Mouse (Mus musculus) thymus, postnatal 14 days (tissue): ENCODE data around the gene Tubb4b.

Experiments
- DNase-seq: peaks from one replicate; pipeline ENCODE4 v3.0.0; 2021

Gene Tubb4b

DNA sequence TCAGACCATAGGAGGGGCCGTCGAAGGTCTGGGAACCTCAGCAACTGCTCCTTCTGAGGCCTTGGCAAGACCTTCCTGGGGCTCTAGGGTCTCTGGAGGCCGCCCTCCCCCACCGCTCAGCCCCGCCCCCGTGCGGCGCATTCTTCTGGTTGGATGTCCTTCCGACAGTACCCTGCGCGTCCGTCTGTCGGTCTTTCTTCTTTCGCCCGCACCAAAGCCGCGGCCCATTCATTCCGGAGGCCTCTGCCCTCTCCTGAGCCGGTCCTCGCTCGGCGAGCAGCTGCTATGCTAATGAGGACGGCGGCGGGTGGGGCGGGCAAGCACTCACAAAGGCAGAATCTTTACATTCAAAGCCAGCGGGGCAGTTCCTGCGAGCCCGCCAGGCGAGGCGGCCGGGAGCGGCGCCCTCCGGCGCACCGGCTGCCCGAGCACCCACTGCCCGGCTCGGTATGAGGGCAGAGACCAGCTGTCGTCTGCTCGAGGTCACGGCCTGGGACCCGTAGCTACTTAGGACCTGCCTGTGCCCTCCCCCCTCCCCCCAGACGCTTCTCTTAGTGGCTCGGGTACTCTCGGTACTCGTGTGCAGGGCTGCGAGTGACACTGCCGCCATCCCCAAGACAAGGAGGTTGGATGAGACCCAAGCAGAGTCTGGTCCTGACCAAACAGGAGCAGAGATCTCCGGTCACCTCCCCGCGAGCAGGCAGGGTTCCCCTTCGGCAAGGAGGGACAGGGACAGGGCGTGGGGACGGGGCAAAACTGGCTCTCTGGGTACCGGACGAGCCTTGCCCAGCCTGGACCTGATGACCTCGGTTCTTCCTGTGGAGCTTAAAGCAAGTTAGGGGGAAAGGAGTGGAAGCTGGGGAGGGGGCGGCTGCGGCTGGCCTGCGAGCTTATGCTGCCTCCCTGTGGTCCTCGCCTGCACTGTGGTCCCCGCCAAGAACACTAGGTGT, 38.6 kb downstream of the Tubb4b start:
- DNase-seq: peak; percentile 72

DNA sequence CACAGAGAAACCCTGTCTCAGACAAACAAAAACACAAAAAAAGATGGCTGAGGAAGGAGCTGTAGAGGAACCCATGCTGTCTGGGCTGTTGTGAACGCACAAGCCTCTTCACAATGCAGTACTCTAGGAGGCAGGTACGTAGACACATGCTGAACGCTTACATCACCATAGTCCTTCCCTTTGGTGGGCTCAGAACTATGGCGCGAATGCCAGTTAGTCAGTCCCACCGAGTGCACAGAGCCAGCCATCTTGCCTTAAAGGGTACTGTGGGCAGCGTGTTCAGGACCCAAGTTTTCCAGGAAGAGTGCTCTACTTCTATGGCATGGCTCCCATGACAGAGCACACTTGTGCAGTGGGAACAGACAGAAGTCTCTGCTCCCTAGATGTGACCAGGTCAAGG, 40.0 kb downstream of the Tubb4b start:
- no peak for DNase-seq

DNA sequence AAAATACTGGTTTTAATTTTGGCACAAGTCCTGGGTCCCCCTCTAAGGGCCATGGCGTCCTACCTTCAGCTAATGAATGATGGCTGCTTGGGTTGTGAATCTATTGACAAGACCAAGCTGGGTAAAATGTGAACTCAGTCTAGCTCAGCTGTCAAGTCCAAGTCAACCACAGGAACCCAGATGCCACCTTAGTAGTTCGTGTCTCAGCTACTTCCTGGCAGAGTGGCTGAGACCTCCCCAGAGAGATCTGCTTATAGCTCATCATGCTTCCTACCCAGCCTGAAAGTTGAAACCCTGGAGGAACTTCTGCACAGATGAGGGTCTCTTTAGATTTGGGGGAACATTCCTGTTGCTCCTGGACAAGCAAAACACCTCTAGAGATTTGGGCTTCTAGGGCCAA, 41.2 kb downstream of the Tubb4b start:
- DNase-seq: peak; percentile 43

DNA sequence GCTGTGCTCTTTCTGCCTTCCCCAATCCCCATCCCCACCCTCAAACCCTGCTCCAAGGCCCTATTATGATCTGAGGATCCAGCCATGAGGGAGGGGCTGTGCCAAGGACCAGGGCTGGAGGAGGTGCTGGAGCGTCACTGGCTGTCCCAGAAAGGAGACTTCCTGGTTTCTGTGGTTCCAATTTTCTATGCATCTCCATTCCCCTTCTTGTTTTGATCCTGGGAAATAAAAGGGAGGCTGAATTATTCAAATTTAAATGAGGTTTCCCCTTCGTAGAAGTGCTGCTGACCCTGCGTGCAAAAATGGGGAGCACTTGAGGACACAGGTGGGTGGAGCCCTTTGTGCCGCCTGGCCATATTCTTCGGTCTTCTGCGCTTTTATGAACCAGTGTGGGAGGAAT, 41.8 kb downstream of the Tubb4b start:
- DNase-seq: no peak

DNA sequence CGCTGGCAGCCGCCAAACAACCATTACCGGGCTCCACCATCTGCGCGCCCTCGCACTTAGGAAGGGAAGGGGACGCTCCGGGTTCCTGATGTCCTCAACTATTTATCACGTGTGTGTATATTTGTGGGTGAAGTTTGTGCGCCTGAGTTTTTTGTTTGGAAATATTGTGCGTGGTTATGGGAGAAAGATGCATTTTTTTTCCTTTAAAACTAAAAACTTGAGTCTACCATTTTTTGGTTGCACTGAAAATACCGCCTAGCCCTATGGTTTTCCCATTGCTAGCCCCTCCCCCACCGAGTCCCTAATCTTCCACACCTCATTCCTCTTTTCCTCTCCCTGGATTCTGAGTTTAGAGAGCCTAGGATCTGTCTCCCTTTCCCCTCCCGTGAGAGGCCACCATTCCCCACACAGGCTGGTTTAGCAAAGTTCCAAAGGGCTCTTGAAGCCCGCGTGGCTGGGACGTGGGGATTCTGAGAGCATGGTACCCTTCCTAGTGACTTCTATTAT, 42.6 kb downstream of the Tubb4b start:
- peak; percentile 19 for DNase-seq

DNA sequence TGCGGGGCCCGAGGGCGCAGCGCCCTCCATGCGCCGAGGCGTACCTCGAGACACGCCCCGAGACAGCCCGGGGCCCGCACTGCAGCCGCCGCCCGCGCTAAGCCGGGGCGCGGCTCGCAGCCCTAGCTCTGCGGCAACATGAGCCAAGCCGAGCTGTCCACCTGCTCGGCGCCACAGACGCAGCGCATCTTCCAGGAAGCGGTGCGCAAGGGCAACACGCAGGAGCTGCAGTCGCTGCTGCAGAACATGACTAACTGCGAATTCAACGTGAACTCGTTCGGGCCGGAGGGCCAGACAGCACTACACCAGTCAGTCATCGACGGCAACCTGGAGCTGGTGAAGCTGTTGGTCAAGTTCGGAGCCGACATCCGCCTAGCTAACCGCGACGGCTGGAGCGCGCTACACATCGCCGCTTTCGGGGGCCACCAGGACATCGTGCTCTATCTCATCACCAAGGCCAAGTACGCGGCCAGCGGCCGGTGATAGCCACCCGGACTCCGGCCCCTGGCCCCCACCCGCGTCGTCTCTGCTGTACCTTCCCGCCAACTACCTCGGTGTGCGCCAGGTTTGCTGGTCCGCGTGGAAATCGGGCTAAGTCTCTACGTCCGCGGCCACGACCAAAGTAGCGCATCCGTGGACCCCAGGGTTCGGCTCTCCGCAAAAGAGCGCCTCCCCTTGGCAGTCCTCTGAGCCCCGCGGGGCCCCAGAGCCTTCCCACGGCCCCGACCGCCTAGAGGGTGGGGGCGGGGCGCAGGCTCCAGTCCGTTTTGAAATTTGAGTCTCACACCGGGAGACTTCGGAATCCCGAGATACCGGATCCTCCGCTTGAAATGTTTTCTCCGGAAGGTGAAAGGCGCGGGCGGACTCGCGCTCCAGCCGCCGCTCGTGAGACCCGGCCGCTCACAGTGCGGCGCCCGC, 43.3 kb downstream of the Tubb4b start:
- DNase-seq: peak; percentile 65

DNA sequence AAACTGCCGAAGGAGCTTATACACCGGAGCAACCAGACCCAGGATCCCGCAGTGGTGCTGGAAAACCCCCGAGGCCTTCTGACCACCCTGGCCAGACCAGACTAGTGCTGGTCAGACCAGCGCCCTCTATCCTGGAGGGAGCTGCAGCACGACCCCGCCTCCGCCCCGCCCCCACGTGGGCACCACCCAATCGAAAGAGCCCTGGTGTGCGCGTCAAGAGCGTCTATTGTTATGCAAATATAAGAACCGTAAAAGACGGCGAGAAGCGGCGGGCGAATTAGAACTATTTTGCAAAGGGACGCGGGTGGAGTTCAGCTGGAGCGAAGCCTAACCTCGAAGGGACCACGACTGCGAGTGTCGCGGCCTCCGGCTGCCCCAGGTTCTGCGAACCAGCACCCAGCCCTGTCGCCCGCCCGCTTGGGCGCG, 44.0 kb downstream of the Tubb4b start, which contains the start of gene Nrarp:
Gene Nrarp (plus strand): TSS at position 281 of the 426 bp plus-strand sequence.
- peak; percentile 93 for DNase-seq

DNA sequence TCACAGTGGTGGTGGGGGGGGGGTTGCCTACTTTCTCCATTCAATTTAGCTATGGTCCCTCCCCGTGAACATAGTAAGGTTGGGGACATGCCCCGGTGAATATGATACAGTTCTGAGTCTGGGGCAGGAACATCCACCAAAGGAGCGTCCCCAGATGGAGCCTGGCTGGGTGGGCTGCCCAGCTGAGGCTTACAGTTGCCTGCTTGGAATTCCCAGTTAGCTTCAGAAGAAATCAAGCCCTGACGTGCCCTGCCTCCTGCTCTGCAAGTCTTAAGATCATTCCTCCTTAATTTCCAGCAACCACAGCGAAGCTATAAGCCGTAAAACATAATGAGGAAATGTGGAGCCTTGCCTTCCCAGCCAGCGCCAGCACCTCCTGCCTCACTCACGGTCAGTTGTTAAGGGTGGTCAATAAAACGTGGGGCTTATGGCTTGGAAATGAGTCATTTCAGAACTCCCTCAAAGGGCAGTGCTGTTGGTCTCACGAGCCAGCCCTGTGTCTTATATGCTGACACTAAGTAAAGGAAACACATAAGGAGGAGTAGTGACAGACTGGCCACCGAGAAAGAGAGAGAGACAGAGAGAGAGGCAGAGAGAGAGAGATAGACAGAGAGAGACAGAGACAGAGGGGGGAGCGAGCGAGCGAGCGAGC, 44.8 kb downstream of the Tubb4b start:
- DNase-seq: no peak

DNA sequence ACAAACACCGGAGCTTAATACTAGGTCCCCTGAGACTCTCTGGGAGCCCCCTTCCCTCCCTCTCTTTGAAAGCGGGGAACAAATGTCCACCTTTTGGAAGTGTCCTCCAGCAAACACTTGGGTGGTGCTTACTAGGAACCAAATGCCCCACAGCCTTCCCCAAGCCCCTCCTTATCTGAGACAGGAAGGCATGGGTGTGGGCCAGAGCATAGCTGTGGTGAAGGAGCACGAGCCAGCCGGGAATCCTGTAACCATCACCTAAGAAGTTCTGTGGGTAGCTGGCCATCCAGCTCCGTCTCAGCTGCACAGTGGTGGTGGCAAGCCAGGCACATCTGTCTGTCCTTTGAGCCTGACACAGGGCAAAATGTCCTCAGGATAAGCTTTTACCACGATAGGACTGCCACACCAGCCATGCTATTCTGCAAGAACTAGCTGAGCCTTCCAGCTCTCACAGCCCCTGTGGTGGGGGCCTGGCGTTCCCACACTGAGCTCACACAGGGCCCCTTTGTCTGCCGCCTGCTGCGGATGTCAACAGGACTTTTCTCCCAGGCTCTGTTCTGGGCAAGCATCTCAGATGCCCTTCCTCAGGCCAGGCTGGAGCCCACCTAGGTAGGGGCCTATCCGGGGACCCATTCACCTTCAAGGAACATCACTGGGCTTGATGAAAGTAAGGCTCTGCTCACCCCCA, 46.1 kb downstream of the Tubb4b start:
- DNase-seq: no peak

DNA sequence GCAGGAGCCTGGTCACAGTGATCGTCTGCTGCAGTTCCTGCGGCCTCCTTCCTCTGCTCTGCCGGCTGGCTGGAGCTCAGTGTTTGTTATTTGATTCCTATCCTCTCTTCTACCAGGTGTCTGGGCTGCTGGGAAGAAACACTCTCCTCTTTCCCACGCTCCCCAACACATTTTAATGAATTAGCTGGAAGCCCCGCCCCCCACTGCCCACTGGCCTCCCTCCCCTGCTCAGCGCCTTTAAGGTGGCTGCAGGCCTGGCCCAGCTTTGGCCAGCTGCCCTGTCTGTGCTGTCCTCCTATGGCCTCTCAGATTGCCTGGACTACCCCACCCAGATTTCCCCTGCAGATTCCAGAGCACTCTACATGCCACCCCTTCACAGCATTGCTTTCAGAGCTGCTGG, 46.8 kb downstream of the Tubb4b start:
- no peak for DNase-seq

DNA sequence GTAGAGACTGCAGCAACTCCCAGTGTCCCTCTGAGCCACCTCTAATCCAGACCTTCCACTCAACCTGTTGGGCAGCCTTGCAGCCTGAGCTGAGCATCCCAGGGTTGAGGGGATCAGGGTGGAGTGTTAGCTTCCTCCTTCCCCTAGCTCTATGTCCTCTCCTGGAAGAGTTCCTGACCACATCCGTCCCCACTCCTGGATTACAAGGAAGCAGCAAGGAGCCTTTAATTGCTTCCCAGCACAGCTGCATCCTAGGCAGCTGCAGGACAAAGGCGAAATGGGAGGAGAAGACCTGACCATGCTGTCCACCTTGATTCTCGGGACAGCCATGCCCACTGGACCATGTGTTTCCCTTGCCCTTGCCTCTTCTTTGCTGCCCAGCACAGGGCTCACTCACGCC, 47.4 kb downstream of the Tubb4b start:
- DNase-seq: no peak

DNA sequence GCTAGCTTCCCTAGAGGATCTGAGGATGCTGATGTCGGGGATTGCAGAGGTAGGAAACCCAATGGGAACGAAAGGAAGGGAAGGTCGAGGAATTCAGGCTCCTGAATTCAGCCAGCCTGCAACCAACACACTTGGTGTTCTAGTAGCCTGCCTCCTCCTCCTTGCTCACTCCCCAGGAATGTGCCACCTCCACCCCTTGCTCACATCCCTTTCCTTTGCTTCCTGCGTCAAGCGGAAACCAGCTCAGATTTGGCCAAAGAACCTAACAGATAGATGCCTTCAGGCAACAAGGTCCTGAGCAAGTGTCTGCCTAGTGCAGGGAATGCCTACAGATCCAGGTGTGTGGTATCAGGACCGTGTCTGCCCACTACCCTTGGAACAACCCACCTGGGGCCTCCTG, 47.9 kb downstream of the Tubb4b start:
- no peak for DNase-seq

DNA sequence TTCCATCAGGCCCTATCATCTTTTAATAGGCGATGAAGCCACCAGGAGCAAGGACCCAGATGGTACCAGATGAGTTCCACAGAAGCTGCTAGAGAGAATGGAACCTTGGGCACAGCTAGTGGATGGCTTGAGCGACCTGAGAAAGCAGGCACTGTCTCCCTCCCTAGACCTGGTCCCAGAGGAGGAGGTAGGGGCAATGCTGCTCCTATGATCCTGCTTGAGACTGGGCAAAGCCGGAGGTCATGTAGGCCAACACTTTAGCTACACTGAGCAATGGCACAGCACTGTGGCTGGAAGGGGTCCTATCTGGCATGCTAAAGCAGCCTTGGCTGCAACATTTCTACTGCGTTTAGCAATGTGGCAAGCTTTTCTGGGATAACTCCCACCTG, 48.8 kb downstream of the Tubb4b start:
- no peak for DNase-seq

DNA sequence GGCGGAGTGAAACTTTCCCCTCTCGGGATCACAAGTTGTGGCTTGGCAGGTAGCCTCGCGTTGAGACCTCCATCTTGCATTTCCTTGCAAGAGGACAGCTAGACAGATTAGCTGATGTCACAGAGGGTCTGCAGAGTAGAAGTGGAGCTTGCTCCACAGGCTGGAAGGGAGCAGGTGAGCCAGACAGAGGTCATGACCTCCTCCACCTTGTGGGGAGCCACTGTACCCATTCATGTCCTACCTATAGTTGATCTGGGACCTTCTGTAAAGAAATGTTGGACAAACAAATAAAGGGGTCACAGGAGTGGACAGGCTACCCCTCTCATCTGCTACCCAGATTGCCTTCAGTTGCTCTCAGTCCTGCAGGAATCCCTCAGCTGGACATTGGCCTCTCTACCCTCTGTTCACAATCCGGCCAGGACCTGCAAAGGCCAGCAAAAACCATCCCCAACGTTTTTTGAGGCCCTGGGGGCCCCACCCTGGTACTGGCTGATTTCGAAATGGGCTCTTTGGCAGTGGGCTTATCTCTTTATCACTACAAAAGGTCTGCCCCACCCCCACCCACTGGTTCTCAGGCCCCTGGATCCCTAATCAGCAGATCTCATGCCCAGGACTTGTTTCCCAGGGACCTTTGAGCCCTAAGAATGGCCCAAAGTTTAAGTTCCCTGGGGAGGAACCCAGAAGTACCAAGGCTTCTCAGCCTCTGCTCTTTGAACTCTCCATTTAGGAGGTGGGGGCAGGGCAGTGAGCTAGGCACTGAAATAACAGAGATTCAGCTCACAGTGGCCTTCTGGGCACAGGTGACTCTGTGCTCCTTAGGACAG, 49.4 kb downstream of the Tubb4b start:
- no peak for DNase-seq

DNA sequence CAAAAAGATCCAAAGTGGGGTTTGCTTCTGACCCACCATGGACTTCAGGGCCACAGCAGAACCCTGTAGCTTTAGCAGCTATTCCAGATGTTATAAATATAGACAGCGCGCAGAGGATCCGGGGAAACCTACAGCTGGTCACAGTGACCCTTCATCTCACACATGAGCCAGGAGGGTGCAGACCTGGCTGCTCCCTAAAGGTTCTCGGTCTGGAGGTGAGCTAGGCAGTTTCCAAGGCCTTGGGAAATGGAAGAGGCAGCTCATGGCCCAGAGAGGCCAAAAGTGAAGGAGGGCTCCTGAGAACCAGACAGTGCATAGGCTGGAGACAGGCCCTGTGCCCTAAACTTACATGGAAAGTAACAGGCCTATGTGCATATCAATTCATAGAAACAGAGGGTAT, 50.7 kb downstream of the Tubb4b start:
- no peak for DNase-seq

DNA sequence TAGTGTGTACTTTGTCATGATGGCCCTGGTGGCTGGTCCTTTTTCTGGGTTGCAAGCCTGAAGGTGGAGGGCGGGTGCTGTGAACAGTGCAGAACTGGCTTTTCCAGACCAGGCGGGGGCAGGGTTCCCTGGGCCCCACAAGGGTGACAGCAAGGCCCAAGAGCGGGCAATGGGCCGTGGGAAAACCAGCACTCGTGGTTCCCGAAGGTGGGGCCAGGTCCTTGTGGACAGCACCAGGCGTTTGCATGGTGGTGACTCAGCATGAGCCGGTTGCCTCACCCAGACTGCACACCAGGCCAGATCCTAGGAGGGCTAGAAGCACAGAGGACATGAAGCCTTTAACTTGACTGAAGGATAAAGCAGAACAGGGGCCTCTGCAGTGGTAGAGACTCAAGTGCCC, 51.9 kb downstream of the Tubb4b start:
- DNase-seq: no peak
